Mouse (Mus musculus): ENCODE results near the gene Mindy1.
"Not testable (repeated sequence)": the region's sequence is repeated elsewhere in the genome, so short reads cannot be mapped to it uniquely, and the experiment has no call there.

The Mindy1 gene

GRCm38 (mm10) chr3:95319701-95320625, 38.8 kb downstream of the Mindy1 start:
- DNase-seq (ENCODE audit: low spot score), result no peak

- no peak for DNase-seq (ENCODE audit: low spot score)
These were observed 42.3 kb downstream of the Mindy1 start for GRCm38 (mm10) chr3:95323429-95323828.

- DNase-seq (ENCODE audit: low spot score), result no peak
These were observed 43.5 kb downstream of the Mindy1 start for GRCm38 (mm10) chr3:95324454-95325144.

- DNase-seq (ENCODE audit: low spot score), result no peak
These were observed 47.8 kb downstream of the Mindy1 start for GRCm38 (mm10) chr3:95328803-95329404.

- DNase-seq (ENCODE audit: low spot score), result no peak
These were observed 50.4 kb downstream of the Mindy1 start for GRCm38 (mm10) chr3:95331528-95331927.

- DNase-seq (ENCODE audit: low spot score), result no peak
These were observed 56.2 kb downstream of the Mindy1 start for GRCm38 (mm10) chr3:95337345-95337744.

- no peak for DNase-seq (ENCODE audit: low spot score)
These were observed 57.1 kb downstream of the Mindy1 start for GRCm38 (mm10) chr3:95338251-95338650.

GRCm38 (mm10) chr3:95343356-95344000, 62.3 kb downstream of the Mindy1 start:
- DNase-seq (ENCODE audit: low spot score), result not testable (repeated sequence)

Data from embryo, embryonic 10.5 days (tissue).